Mouse (Mus musculus): ENCODE data around the gene Tbck. TPM values are rescaled to one million over a fixed set of nuclear protein-coding genes. Genes with fewer than 3 reads are reported as not detected.

Tbck gene
- total RNA-seq (2022) = 10 to 100 TPM; 30.9 to 38.3 (median 34.8) TPM

GRCm38 (mm10) chr3:132683447-132684230 lies at the start of gene Tbck:
TSS of gene Tbck (plus strand) at chr3:132684144.
- peak; percentile 88 to 95 for DNase-seq (ENCODE audit: low spot score in 2 of 2)

- no peak for DNase-seq (ENCODE audit: low spot score in 2 of 2)
Measured at GRCm38 (mm10) chr3:132637080-132637479, 46.9 kb upstream of the Tbck start.

- no peak for DNase-seq (ENCODE audit: low spot score in 2 of 2)
Measured at GRCm38 (mm10) chr3:132644071-132644470, 39.9 kb upstream of the Tbck start.

- DNase-seq (ENCODE audit: low spot score in 2 of 2) = no peak
Measured at GRCm38 (mm10) chr3:132646814-132647213, 37.1 kb upstream of the Tbck start.

GRCm38 (mm10) chr3:132649368-132649767 lies 34.6 kb upstream of the Tbck start:
- no peak for DNase-seq (ENCODE audit: low spot score in 2 of 2)

- no peak for DNase-seq (ENCODE audit: low spot score in 2 of 2)
Measured at GRCm38 (mm10) chr3:132650191-132650590, 33.8 kb upstream of the Tbck start.

GRCm38 (mm10) chr3:132651776-132652175 lies 32.2 kb upstream of the Tbck start:
- peak in 1 of 2 experiments; percentile 19 for DNase-seq (ENCODE audit: low spot score in 2 of 2)

- DNase-seq (ENCODE audit: low spot score in 2 of 2) = no peak
Measured at GRCm38 (mm10) chr3:132653959-132654358, 30.0 kb upstream of the Tbck start.

GRCm38 (mm10) chr3:132655955-132656354 lies 28.0 kb upstream of the Tbck start:
- DNase-seq (ENCODE audit: low spot score in 2 of 2) = no peak

GRCm38 (mm10) chr3:132677494-132677893 lies 6.5 kb upstream of the Tbck start:
- no peak for DNase-seq (ENCODE audit: low spot score in 2 of 2)

- DNase-seq (ENCODE audit: low spot score in 2 of 2) = no peak
Measured at GRCm38 (mm10) chr3:132684231-132684928, 436 bp downstream of the Tbck start, which contains the start of gene Aimp1. TSS of gene Aimp1 (minus strand) at chr3:132684370.

- no peak for DNase-seq (ENCODE audit: low spot score in 2 of 2)
Measured at GRCm38 (mm10) chr3:132701368-132701767, 17.4 kb downstream of the Tbck start.

- no peak for DNase-seq (ENCODE audit: low spot score in 2 of 2)
Measured at GRCm38 (mm10) chr3:132704216-132704615, 20.3 kb downstream of the Tbck start.

- no peak for DNase-seq (ENCODE audit: low spot score in 2 of 2)
Measured at GRCm38 (mm10) chr3:132706977-132707376, 23.0 kb downstream of the Tbck start.

- DNase-seq (ENCODE audit: low spot score in 2 of 2) = no peak
Measured at GRCm38 (mm10) chr3:132713913-132714312, 30.0 kb downstream of the Tbck start.

GRCm38 (mm10) chr3:132717316-132717715 lies 33.4 kb downstream of the Tbck start:
- DNase-seq (ENCODE audit: low spot score in 2 of 2) = no peak

GRCm38 (mm10) chr3:132724326-132724725 lies 40.4 kb downstream of the Tbck start:
- peak in 1 of 2 experiments; percentile 28 for DNase-seq (ENCODE audit: low spot score in 2 of 2)

GRCm38 (mm10) chr3:132744287-132745146 lies 60.6 kb downstream of the Tbck start:
- DNase-seq (ENCODE audit: low spot score in 2 of 2) = no peak

GRCm38 (mm10) chr3:132747036-132747435 lies 63.1 kb downstream of the Tbck start:
- peak; percentile 36 to 55 for DNase-seq (ENCODE audit: low spot score in 2 of 2)

- no peak for DNase-seq (ENCODE audit: low spot score in 2 of 2)
Measured at GRCm38 (mm10) chr3:132747766-132748165, 63.8 kb downstream of the Tbck start.

- no peak for DNase-seq (ENCODE audit: low spot score in 2 of 2)
Measured at GRCm38 (mm10) chr3:132748750-132749149, 64.8 kb downstream of the Tbck start.

GRCm38 (mm10) chr3:132752772-132753171 lies 68.8 kb downstream of the Tbck start:
- no peak for DNase-seq (ENCODE audit: low spot score in 2 of 2)

All from layer of hippocampus, adult 8-10 months (tissue).